Mouse (Mus musculus) urinary bladder, postnatal 14 days (tissue): ENCODE results near the gene Haus4.

Source experiments
- DNase-seq: peaks from one replicate; pipeline ENCODE4 v3.0.0; 2021; ENCODE audit warnings: low spot score

Haus4 gene

DNA sequence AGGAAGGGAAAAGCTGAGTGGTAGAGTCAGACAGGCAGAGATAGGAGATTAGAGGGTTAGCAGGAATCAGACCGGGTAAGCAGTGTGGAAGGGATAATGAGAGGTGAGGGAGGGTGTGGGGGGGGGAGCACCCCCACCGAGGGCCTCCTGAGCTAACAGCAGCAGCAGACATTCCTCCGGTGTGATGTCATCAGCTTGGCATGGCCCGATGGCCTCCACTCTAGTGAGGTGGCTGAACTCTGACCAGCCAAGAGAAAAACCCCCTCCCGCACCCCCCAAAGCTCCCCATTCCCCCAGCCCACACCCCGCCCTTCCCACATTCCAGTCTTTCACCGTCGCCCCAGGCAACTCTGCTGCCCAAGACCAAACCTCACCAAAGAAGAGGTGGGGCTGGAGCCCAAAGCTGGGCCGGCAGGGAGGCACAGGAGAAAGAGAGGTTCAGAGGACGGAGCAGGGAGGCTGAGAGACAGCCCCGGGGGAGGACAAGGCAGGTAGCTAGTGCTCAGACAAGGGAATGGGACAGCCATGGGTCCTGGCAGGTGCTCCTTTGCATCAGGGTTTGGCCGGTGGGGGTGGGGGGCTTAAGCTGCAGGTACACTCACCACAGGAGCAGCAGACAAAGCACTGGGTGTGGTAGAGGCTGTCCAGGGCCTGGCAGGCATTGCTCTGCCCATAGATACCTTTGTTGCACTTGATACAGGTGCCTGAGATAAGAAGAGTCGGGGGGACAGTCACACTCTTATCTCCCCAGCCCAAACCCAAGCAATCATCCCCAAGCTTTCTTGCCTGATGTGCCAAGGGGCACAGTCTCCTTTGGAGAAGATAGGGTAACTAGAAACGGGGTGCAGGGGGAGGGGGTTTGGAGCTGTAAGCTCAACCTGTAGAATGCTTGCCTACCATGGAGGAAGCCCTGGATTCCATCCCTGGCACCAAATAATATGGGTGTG, 18.6 kb upstream of the Haus4 start:
- DNase-seq: peak; percentile 84

DNA sequence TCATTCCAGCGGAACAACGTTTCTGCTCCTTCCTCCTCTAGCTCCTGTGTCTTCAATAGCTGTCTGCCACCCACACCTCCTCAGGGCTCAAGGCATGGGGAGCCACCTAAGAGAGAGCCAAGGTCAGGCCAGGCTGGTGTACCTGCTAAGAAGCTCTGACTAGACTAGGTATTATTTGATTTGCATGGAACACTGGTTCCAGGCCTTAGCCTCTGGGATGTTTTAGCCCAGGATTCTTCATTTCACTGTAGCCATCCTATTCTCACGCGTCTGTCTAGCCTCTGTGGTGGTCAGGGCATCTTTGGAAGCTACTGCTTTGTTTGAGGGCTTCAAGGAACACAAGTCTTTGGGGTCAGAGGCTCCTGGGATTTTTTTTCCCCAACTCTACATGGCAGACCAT, 17.7 kb upstream of the Haus4 start:
- no peak for DNase-seq

DNA sequence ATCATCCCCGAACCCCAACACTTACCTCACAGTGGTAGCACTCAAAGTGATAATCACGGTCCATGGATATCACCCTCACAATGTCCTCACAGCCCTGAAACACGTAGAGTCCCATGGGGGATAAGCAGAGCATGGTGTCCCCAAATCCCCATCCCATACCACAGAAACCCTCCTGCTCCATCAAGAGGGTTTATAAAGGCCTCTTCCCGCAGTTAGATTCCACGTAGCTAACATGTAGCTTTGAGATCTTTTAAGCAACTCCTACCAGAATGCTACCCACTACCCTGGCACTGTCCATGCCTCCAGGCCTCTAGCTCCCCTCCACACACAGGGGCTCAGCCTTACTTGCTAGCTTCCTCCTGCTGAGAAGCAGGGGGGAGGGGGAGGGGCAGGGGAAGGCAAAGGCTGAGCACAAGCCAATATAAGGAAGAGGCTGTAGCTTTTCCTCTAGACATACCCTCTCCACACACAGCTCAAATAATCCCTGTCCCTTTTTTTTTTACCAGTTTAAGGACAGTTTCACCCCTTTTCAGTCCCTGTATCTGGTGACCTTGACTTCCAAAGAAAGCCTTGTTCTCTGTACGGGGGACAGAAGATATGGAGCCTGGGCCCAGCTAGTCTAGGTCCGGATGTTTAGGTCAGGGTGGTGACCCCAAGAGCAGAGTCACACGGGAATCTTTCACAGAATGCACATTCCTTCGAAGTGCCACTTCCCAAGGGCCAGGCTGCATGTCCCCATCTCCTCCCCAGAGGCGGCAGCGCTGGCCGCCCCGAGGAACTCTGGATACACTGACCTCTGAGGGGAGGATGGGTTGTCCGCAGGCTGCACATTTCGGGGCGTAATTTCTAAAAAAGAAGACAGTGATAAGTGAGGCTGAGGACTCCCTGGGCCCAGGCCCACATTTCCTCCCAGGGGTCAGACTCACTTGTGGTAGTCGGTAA, 15.3 kb upstream of the Haus4 start:
- DNase-seq: no peak

DNA sequence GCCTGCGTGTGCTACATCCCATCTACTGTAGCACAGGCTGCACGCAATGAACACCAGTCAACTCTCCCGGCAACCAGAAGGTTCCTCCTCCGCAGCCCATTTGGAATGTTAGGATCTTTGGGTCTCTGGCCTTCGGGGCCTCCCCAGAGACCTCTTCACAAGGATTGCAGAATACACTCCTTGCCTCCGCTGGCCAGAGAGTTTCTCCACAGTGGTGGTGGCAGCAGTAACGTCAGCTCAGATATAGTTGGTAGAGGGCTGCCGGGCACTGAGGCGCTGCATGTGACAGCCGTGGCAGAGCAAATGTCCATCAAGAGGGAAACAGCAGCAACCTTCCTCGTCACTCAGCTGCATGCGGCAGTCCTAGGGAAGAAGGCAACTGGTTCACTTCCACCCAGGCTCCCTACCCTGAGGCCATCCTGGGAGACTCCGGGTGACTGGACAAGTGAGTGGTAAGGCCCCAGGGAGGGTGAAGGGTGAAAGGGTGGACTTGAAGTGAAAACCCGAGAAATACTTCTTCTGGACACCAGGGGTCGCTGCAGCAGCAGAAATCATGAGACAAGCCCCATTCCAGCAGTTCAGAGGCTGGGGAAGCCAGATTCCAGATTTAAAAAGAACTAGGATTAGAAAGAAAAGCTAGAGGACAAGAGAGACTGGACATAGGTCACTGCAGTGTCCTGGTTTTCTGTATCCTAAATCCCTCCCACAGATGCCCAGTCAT, 14.4 kb upstream of the Haus4 start:
- peak; percentile 73 for DNase-seq

DNA sequence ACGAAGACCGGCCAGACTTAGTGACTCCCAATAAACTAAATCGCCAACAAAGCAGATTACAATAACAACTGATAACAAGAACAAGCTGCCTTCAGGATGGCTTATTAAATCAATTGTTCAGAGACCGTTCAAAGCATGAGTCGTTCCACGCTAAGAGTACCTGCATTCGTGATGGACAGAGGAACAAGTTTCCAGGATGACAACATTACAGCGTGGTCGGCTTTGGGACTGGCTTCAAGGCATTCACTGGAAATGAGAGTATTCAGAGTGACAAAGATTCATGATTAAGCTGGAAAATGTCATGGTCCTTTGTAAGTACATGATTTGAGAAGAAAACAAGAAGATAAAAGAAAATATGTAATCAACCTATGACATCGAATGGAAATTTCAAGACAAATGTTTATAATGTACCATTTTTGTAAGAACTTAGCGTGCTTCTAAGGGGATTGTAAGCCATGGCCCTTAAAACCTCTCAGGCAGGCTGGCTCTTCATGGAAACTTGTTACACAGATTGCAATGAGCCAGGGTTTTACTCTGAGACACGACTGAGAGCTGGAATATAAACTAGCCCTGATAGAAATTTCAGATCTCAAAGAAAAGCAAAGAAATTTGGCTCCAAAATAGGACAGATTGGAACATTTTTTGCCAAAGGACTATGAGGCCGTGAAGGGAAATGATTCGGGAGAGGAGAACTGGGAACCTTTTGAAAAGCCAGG, 6.3 kb upstream of the Haus4 start:
- no peak for DNase-seq

DNA sequence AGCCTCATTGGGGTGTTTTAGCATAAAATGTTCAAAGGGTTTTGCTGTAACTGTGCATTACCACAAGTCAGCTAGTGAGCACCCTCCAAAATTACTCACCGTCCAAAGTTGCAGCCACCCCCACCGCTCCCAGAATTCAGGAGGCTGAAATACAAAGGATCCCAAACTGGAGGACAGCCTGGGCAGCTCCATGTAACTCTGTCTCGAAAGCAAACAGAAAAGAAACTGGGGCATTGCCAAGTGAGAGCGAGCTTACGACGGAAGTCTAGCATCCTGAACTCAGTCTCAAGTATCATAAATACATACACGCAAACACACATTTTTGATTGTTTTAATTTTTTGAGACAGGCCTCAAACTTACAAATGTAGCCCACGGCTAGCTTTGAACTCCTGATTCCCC, 2.9 kb upstream of the Haus4 start:
- DNase-seq: no peak

DNA sequence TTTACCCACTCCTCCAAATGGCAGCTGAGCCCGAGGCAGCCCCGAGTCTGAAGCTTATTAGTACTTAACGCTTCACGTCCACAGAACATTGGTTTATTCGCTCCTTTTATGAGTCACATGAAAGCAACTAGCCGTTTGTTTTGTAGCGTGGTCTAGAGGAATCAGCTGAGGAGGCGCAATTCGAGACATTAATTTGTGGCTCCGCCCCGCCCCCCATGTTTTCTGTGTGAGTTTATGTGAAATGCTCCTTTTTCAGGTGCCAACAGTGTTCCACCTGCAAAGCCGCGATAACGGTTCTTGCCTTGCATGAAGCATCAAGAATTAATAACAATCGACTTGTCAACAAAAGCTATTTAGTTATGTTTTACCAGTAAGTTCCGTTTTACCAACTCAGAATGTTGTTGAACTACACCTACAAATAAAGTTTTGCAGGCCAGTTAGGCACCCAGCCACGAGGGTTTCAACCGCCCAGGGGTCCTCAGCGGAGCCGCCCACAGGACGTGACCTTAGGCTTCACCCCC, 902 bp downstream of the Haus4 start:
- DNase-seq: no peak

DNA sequence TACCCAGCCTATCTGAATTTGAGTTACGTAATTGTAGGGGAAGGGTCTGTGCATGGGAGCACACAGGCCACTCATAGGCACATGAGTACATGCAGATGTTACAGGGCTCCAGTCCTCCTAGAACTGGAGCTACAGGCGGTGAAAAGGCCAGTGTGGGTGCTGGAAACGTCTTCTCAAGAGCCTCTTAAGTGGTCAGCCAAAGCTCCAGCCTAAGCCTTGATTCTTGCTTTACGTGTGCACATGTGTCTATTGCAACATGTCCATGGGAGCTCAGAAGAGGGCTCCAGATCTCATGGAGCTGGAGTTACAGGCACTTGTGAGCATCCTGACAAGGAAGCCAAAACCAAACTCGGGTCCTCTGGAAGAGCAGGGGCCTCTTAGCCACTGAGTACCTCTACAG, 9.7 kb downstream of the Haus4 start:
- DNase-seq: no peak

DNA sequence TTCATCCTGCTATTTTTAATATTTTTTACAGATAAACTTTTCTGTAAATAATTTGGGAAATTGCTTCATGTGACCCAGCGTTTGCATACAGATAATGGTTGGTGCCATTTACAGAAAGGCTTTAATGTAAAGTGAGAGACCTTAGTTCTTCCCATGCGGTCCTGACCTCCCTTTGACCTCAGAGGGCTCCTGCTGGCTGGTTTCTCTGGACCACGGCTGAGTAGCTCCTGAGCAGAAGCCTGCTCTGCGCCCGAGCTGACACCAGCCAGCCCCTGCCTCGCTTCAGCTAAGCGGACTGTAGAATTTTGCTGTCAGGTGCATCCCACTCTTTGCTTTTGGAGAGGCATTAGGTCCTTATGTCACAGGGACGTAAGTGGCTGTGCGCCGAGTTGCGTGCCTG, 13.6 kb downstream of the Haus4 start:
- DNase-seq: no peak

DNA sequence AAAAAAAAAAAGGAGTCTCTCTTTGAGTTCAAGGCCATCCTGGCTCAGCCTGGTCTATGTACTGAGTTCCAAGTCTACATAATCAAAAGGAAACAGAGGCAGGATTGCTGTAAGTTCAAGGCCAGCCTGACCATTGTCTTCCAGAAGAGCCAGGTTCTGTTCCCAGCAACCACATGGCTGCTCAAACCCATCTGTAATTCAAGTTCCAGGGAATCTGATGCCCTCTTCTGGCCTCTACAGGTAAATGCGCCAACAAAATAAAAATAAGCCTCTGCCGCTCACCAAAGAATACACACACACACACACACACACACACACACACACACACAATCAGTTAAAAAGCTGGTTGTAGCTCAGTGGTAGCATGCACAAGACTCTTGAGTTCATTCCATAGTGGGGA, 15.8 kb downstream of the Haus4 start:
- DNase-seq: no peak

DNA sequence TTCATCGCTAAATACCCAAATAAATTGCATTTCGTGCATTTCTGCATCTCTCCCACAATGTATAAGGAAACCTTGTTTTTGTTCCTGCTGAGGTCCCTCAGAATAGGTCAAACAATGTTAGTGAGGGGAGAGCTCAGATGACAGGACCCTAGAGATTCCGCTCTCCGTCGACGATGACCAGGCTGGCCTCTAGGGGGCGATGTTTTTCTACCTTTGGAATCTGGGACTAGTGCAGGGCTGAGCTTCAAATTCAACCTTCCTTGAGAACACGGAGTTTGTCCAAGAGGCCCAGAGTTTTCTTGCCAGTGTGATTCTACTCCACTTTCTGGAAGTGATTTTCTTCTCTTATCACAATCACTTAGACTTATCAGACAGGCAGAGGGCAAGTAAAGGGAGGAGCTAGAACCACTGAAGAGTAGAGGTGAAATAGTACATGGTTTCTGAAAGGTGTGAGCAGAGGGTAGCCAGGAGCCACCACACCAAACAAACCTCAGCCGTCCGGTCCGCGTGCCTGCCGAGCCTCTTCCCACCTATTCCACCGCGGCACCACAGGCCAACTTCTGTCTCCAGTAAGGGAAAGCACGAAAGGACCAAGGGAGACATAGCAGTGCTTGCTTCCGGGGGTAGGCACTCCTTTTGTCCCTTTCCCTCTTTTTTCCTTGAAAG, 25.8 kb downstream of the Haus4 start:
- DNase-seq: peak; percentile 86

DNA sequence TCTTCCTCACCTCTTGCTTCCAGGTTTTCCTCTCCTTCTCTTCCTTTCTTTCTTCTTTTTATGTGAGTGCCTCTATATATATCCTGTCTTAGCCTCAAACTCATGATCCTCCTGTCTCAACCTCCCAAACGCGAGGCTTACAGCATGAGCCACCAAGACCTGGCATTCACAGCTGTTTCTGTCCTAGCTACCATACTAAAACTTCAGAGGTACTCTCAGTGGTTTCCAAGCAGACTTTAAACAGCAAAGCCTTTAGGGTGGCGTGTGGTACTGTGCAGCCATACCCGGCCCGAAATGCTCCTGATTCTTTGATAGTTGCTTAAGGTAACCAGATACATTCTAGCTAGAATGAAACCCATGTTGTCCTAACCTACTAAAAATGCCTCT, 26.4 kb downstream of the Haus4 start:
- DNase-seq: no peak

DNA sequence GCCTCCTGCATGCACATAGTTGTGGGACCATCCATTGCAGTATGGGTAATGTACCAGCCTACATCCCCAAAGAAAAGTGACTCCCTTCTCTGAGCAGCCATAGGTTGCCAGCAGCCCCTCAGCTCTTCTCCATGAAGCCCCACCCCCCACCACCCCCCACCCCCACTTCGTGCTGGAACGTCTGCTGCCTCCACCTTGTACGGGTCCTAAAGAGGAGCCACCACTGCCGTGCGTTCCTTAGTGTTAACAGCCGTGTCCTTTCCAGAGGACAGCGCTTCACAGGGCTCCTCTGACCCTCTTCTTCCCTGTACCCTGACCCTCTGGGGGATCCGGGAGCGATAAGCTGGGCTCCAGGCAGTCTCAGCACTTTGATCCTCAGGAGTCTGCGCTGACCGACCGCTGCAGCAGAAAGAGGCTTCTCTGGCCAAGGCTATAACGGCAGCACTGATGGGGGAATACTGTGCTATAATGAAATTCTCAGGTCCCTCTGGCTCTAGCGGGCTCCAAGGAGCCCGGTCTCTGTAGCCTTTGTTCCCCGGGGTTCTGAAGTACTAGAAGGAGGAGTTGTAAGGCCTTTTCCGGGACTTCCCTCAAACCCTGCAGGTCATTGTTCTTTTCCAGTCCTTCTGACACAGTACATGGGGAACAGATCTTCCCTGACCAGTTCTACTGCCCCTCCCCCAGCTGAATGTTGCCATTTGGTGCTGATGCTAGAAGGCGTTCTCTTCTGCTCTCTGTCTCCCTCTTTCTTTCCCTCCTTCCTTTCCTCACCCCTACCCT, 27.0 kb downstream of the Haus4 start:
- peak; percentile 63 for DNase-seq

DNA sequence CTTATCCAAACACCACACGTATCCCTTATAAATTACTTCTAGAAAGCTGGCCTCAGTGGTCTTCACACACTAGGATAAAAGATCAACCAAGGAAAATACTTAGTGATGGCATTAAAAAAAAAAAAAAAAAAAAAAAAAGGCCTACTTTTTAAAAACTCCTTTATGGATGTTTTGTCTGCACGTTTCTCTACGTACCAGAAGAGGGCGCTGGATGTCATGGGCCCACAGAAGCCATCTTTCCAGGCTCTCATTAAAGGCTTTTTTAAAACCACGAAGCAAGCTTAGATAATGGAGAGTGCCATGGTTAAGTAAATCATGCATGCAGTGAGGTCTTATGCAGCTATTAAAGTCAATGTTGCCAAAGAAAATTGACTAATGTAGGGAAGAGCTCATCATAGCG, 30.8 kb downstream of the Haus4 start:
- DNase-seq: no peak

DNA sequence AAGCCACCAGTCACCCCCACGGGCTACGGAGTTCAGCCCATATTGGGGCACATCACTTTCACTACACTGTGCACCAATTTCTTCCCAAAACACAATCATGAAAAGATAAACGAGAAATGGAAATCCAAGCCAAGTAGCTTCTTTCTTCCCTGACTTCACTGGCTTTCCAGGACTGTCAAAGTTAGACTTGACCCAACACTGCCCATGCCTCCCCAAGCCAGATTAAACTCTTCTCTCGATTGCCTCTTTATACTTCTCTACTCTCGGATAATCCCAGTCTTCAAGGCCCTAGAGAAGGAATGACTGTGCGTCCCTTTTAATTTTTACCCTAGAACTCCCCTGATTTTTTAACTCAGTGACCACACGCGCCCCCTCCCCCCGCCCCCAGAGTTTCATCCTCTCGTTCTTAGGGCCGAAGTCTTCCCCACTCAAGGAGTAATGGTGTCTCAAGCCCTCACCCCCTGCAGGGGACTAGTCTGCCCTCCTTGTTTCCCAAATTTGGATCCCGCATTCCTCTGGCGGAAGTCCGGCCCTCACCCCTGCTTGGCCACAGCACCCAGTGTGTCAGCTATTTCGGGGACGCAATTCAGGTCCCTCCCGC, 37.6 kb downstream of the Haus4 start:
- DNase-seq: no peak

DNA sequence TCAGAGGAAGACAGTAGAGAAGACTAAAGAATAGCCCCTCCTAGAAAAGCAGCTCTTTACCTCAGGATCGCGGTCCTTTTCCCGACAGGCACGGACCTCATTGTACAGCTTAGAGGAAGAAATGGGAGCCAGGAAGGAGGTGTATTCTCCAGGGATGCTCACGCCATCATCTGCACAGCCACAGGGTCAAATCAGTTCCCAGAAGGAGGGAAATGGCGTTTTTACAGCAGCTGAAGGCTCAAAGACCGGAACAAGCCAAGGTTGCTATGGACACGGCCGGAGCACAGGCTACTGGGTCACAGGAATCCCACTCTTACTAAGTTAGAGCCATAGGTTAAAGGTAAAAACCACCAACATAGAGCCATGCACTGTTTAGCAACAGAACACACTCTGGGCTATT, 44.6 kb downstream of the Haus4 start:
- no peak for DNase-seq

DNA sequence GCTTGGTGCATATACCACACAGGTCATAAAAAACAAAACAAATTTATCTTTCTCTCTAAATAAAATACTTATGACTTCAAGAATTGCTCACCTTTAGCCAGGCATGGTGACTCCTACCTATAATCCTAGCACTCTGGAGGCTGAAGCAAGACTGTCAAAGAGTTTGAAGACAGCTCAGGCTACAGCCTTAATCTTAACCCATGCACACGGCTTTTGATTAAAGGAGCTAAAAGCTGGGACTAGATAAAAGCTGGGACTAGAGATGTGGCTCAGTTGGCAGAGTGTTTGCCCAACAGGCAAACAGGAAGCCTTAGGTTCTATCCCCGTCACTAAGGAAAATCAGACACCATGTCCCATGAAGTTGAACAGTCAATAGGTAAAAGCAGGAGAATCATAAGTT, 51.3 kb downstream of the Haus4 start:
- DNase-seq: no peak

DNA sequence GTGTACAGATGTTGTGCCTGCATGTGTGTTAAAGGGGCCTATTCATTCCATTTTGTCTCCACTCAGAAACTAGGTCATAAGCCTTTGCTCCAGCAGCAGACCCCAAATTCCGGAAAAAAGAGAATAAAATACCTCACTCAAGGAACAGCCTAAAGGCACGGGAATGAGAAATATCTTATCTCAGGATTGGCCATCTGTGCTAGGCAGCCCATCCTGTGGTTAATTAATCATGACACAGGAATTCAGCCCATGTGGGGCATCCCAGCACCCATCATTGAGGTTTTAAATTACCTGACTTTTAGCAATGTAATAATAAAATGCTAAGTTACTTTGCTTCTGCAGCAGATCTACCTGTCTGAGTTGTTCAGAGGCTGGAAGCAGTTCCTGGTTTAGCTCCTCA, 53.1 kb downstream of the Haus4 start:
- no peak for DNase-seq

DNA sequence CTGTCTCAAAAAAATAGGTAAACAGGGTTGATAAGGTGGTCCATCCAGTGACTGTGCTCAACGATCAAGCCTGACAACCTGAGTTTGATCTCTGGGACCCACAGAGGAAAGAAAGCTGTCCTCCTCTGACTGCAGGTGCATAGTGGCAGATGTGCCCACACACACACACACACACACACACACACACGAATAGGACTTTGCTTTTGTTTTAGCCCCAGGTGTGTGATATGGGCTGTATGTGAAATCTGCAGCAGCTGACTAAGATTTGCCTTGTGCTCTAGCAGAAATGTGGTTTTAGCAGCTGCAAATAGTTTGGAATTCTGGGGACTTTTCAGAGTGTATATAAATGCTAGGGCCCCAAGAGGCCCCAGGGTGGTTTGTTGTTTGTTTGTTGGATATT, 55.1 kb downstream of the Haus4 start:
- DNase-seq: no peak

DNA sequence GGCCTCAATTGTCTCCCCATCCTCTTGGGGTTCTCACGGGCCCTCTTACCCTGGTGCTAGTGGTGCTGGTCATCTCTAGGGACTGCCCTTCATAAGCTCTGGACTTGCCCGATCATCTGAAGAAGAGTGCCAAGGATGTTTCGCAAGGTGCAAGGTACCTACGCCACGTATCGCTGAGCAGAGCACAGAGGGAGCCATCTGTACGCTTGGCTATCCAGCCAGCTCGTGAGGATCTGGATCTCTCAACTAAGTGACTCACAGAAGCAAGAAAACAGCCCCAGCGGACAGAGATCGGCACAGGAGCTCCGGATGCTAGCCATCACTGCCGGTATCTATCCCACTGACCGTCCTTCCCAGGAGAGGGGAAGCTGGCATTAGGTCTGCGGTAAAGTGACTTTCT, 57.7 kb downstream of the Haus4 start:
- no peak for DNase-seq
